Mouse (Mus musculus) limb, embryonic 15.5 days (tissue): ENCODE measurements at regions not wholly inside any gene's neighbourhood (a gene's known extent, or its start where the extent isn't known, plus 50 kb on each side); places are given as distances from the start of the nearest gene placed in this dataset.

ENCODE experiments used
- ATAC-seq: fragments of 200-750 bp; cut with Nextera tagmentation; 2 replicates; pipeline ENCODE4 v1.8.0; 2017; ENCODE audit warnings: low read depth, moderate TSS enrichment; ENCODE audit not compliant: insufficient number of reproducible peaks, low FRiP score, low TSS enrichment
- H3K27ac ChIP-seq: fragments of 300-500 bp; sonication (generic); 2 replicates; pipeline ENCODE4 v1.5.1; 2015; ENCODE audit warnings: moderate library complexity, mild to moderate bottlenecking, inconsistent platforms
- H3K27me3 ChIP-seq: fragments of 300-500 bp; sonication (generic); 2 replicates; pipeline ENCODE4 v1.6.1; 2015; ENCODE audit warnings: inconsistent platforms
- H3K36me3 ChIP-seq: fragments of 300-500 bp; sonication (generic); 2 replicates; pipeline ENCODE4 v1.6.1; 2015; ENCODE audit warnings: inconsistent platforms
- H3K4me1 ChIP-seq: fragments of 300-500 bp; sonication (generic); 2 replicates; pipeline ENCODE4 v1.6.1; 2015; ENCODE audit warnings: inconsistent platforms
- H3K4me2 ChIP-seq: fragments of 300-500 bp; sonication (generic); 2 replicates; pipeline ENCODE4 v1.6.1; 2015; ENCODE audit warnings: mild to moderate bottlenecking, inconsistent platforms
- H3K4me3 ChIP-seq: fragments of 300-500 bp; sonication (generic); 2 replicates; pipeline ENCODE4 v1.5.1; 2015; ENCODE audit warnings: mild to moderate bottlenecking, inconsistent platforms
- H3K9ac ChIP-seq: fragments of 300-500 bp; sonication (generic); 2 replicates; pipeline ENCODE4 v1.6.1; 2015; ENCODE audit warnings: inconsistent platforms
- H3K9me3 ChIP-seq: fragments of 300-500 bp; sonication (generic); 2 replicates; pipeline ENCODE4 v1.6.1; 2016; ENCODE audit warnings: inconsistent platforms
- WGBS: fragments of 180-500 bp; shearing (Covaris S2); methylation state at CpG from one replicate; pipeline ENCODE4 v1.1.7; 2015; 5-methylcytosine and 5-hydroxymethylcytosine counted together

GRCm38 (mm10) chr6:147849988-147850387 lies 197.1 kb upstream of the Far2 start:
- no peak overlapping the region for H3K27ac ChIP-seq
- no peak overlapping the region for H3K4me2 ChIP-seq
- no peak overlapping the region for H3K9ac ChIP-seq
- no peaks in the 10 kb centered on the region for H3K4me1 ChIP-seq
- no peak overlapping the region for H3K4me3 ChIP-seq
- no peaks in the 10 kb centered on the region for H3K9me3 ChIP-seq
- no peak for ATAC-seq
- no peaks in the 10 kb centered on the region for H3K36me3 ChIP-seq
- WGBS = 96% methylated on average over 2 of the region's 2 CpGs
- H3K27me3 ChIP-seq = no peaks in the 10 kb centered on the region

- Histone ChIP-seq H3K4me1 (no peaks in the 10 kb centered on the region), H3K27ac (no peak overlapping the region), H3K9me3 (no peaks in the 10 kb centered on the region), H3K27me3 (no peaks in the 10 kb centered on the region), H3K4me3 (no peak overlapping the region), H3K36me3 (no peaks in the 10 kb centered on the region), H3K9ac (no peak overlapping the region), H3K4me2 (no peak overlapping the region)
- no peak for ATAC-seq
- 54% methylated on average over 2 of the region's 2 CpGs for WGBS
These were observed 185.9 kb upstream of the Far2 start for GRCm38 (mm10) chr6:147861116-147861515.

- H3K9me3 ChIP-seq = no peaks in the 10 kb centered on the region
- ATAC-seq = no peak
- no peak overlapping the region for H3K27ac ChIP-seq
- H3K36me3 ChIP-seq = no peaks in the 10 kb centered on the region
- no peaks in the 10 kb centered on the region for H3K27me3 ChIP-seq
- H3K9ac ChIP-seq = no peak overlapping the region
- H3K4me1 ChIP-seq = no peaks in the 10 kb centered on the region
- 87% methylated on average over 3 of the region's 3 CpGs for WGBS
- H3K4me3 ChIP-seq = no peak overlapping the region
- no peak overlapping the region for H3K4me2 ChIP-seq
These were observed 176.0 kb upstream of the Far2 start for GRCm38 (mm10) chr6:147871033-147871432.

- Histone ChIP-seq H3K27ac (no peak overlapping the region), H3K4me1 (no peaks in the 10 kb centered on the region), H3K9ac (no peak overlapping the region), H3K4me3 (no peak overlapping the region), H3K4me2 (no peak overlapping the region), H3K36me3 (no peaks in the 10 kb centered on the region), H3K9me3 (no peaks in the 10 kb centered on the region), H3K27me3 (no peaks in the 10 kb centered on the region)
- no peak for ATAC-seq
- WGBS = 70% methylated on average over 3 of the region's 3 CpGs
These were observed 173.9 kb upstream of the Far2 start for GRCm38 (mm10) chr6:147873173-147873572.

- Histone ChIP-seq H3K36me3 (no peaks in the 10 kb centered on the region), H3K4me3 (no peak overlapping the region), H3K9me3 (no peaks in the 10 kb centered on the region), H3K27me3 (no peaks in the 10 kb centered on the region), H3K9ac (no peak overlapping the region), H3K27ac (no peak overlapping the region), H3K4me2 (no peak overlapping the region), H3K4me1 (no peaks in the 10 kb centered on the region)
- WGBS = 75% methylated on average over 3 of the region's 3 CpGs
- ATAC-seq = no peak
These were observed 168.6 kb upstream of the Far2 start for GRCm38 (mm10) chr6:147878485-147878884.

- H3K9me3 ChIP-seq = 0 out of 2 replicates have a peak, but pooled peaks cover 7% of the 10 kb centered on the region
- H3K27ac ChIP-seq = no peak overlapping the region
- H3K36me3 ChIP-seq = no peaks in the 10 kb centered on the region
- ATAC-seq = no peak
- no peaks in the 10 kb centered on the region for H3K4me1 ChIP-seq
- no peak overlapping the region for H3K9ac ChIP-seq
- H3K4me3 ChIP-seq = no peak overlapping the region
- WGBS = 75% methylated on average over 4 of the region's 4 CpGs
- no peaks in the 10 kb centered on the region for H3K27me3 ChIP-seq
- no peak overlapping the region for H3K4me2 ChIP-seq
These were observed 161.2 kb upstream of the Far2 start for GRCm38 (mm10) chr6:147885902-147886301.

GRCm38 (mm10) chr6:147919697-147920096 lies 127.4 kb upstream of the Far2 start:
- no peak overlapping the region for H3K27ac ChIP-seq
- ATAC-seq = no peak
- no peaks in the 10 kb centered on the region for H3K27me3 ChIP-seq
- no peak overlapping the region for H3K4me3 ChIP-seq
- H3K4me1 ChIP-seq = peaks cover 7% of the 10 kb centered on the region; the same call in 1 of the 2 replicates
- WGBS = 59% methylated on average over 1 of the region's 1 CpGs
- no peak overlapping the region for H3K9ac ChIP-seq
- H3K9me3 ChIP-seq = no peaks in the 10 kb centered on the region
- no peak overlapping the region for H3K4me2 ChIP-seq
- no peaks in the 10 kb centered on the region for H3K36me3 ChIP-seq

GRCm38 (mm10) chr6:147921091-147921490 lies 126.0 kb upstream of the Far2 start:
- Histone ChIP-seq H3K27ac (no peak overlapping the region), H3K4me3 (no peak overlapping the region), H3K4me2 (no peak overlapping the region), H3K4me1 (peaks cover 7% of the 10 kb centered on the region; the same call in 1 of the 2 replicates), H3K36me3 (no peaks in the 10 kb centered on the region), H3K27me3 (no peaks in the 10 kb centered on the region), H3K9me3 (no peaks in the 10 kb centered on the region), H3K9ac (no peak overlapping the region)
- WGBS = 77% methylated on average over 5 of the region's 5 CpGs
- no peak for ATAC-seq

GRCm38 (mm10) chr6:147922506-147922905 lies 124.6 kb upstream of the Far2 start:
- H3K4me1 ChIP-seq = peaks cover 7% of the 10 kb centered on the region; the same call in 1 of the 2 replicates
- no peak overlapping the region for H3K4me3 ChIP-seq
- no peak overlapping the region for H3K4me2 ChIP-seq
- WGBS = 78% methylated on average over 5 of the region's 5 CpGs
- H3K27me3 ChIP-seq = no peaks in the 10 kb centered on the region
- H3K27ac ChIP-seq = no peak overlapping the region
- no peaks in the 10 kb centered on the region for H3K36me3 ChIP-seq
- H3K9me3 ChIP-seq = no peaks in the 10 kb centered on the region
- no peak overlapping the region for H3K9ac ChIP-seq
- ATAC-seq = no peak

GRCm38 (mm10) chr6:147923246-147923645 lies 123.8 kb upstream of the Far2 start:
- Histone ChIP-seq H3K9ac (no peak overlapping the region), H3K4me1 (peaks cover 7% of the 10 kb centered on the region; the same call in 1 of the 2 replicates), H3K27ac (no peak overlapping the region), H3K9me3 (no peaks in the 10 kb centered on the region), H3K4me3 (no peak overlapping the region), H3K27me3 (no peaks in the 10 kb centered on the region), H3K36me3 (no peaks in the 10 kb centered on the region), H3K4me2 (no peak overlapping the region)
- ATAC-seq = no peak
- 93% methylated on average over 8 of the region's 8 CpGs for WGBS

GRCm38 (mm10) chr6:147928951-147929350 lies 118.1 kb upstream of the Far2 start:
- H3K4me3 ChIP-seq = no peak overlapping the region
- H3K4me2 ChIP-seq = no peak overlapping the region
- H3K27me3 ChIP-seq = no peaks in the 10 kb centered on the region
- H3K9me3 ChIP-seq = no peaks in the 10 kb centered on the region
- no peaks in the 10 kb centered on the region for H3K4me1 ChIP-seq
- no peak overlapping the region for H3K9ac ChIP-seq
- H3K36me3 ChIP-seq = no peaks in the 10 kb centered on the region
- H3K27ac ChIP-seq = no peak overlapping the region
- no peak for ATAC-seq

- no peaks in the 10 kb centered on the region for H3K9me3 ChIP-seq
- no peak overlapping the region for H3K27ac ChIP-seq
- no peaks in the 10 kb centered on the region for H3K27me3 ChIP-seq
- H3K9ac ChIP-seq = no peak overlapping the region
- no peak for ATAC-seq
- H3K4me2 ChIP-seq = no peak overlapping the region
- no peak overlapping the region for H3K4me3 ChIP-seq
- no peaks in the 10 kb centered on the region for H3K4me1 ChIP-seq
- no peaks in the 10 kb centered on the region for H3K36me3 ChIP-seq
- WGBS = 76% methylated on average over 3 of the region's 3 CpGs
These were observed 103.0 kb upstream of the Far2 start for GRCm38 (mm10) chr6:147944020-147944419.

GRCm38 (mm10) chr6:147944940-147945676 lies 102.0 kb upstream of the Far2 start:
- no peak for ATAC-seq
- H3K4me3 ChIP-seq = no peak overlapping the region
- H3K27me3 ChIP-seq = no peaks in the 10 kb centered on the region
- no peak overlapping the region for H3K27ac ChIP-seq
- WGBS = 72% methylated on average over 4 of the region's 4 CpGs
- no peak overlapping the region for H3K4me2 ChIP-seq
- no peaks in the 10 kb centered on the region for H3K36me3 ChIP-seq
- H3K9ac ChIP-seq = no peak overlapping the region
- H3K4me1 ChIP-seq = no peaks in the 10 kb centered on the region
- H3K9me3 ChIP-seq = no peaks in the 10 kb centered on the region
